Mouse (Mus musculus) forebrain, embryonic 14.5 days (tissue): Measurements from ENCODE around the gene Phkb. TPM values are rescaled to one million over a fixed set of nuclear protein-coding genes. Genes with fewer than 3 reads are reported as not detected.
A peak's percentile ranks its signal among the peaks of the same experiment; 100 is the strongest.

ENCODE experiments used
- ATAC-seq: fragments of 200-750 bp; cut with Nextera tagmentation; 2 replicates; pipeline ENCODE4 v1.8.0; 2017; ENCODE audit warnings: mild to moderate bottlenecking, moderate library complexity
- DNase-seq: peaks from one replicate; pipeline ENCODE4 v3.0.0-alpha.2; 2015; ENCODE audit warnings: low spot score
- H3K27ac ChIP-seq: fragments of 300-500 bp; sonication (generic); 2 replicates; pipeline ENCODE4 v1.5.1; 2014; ENCODE audit warnings: low read depth, mild to moderate bottlenecking, control low read depth, low read length, moderate library complexity
- H3K27me3 ChIP-seq: fragments of 300-500 bp; sonication (generic); replicated peaks from 2 replicates; pipeline ENCODE4 v1.6.1; 2014; ENCODE audit warnings: low read length, control low read depth, mixed read lengths; ENCODE audit not compliant: control insufficient read depth, insufficient read depth
- H3K36me3 ChIP-seq: fragments of 300-500 bp; sonication (generic); 2 replicates; pipeline ENCODE4 v1.6.1; 2014; ENCODE audit warnings: low read length, control low read depth; ENCODE audit not compliant: control insufficient read depth, insufficient read depth
- H3K4me1 ChIP-seq: fragments of 300-500 bp; sonication (generic); 2 replicates; pipeline ENCODE4 v1.6.1; 2014; ENCODE audit warnings: antibody characterized with exemption, low read length, control low read depth; ENCODE audit not compliant: control insufficient read depth, insufficient read depth
- H3K4me2 ChIP-seq: fragments of 300-500 bp; sonication (generic); 2 replicates; pipeline ENCODE4 v1.6.1; 2014; ENCODE audit warnings: mild to moderate bottlenecking, control low read depth, low read length
- H3K4me3 ChIP-seq: fragments of 300-500 bp; sonication (generic); 2 replicates; pipeline ENCODE4 v1.5.1; 2014; ENCODE audit warnings: low read depth, low read length, control low read depth
- H3K9ac ChIP-seq: fragments of 300-500 bp; sonication (generic); 2 replicates; pipeline ENCODE4 v1.6.1; 2014; ENCODE audit warnings: mild to moderate bottlenecking, low read length, control low read depth, moderate library complexity
- H3K9me3 ChIP-seq: fragments of 300-500 bp; sonication (generic); replicated peaks from 2 replicates; pipeline ENCODE4 v1.6.1; 2016; ENCODE audit warnings: low read length, control low read depth, mixed read lengths; ENCODE audit not compliant: control insufficient read depth
- WGBS: fragments of 180-500 bp; shearing (Covaris S2); extraction: QIAGEN DNeasy Blood & Tissue Kit; methylation state at CpG from one replicate; pipeline ENCODE4 v1.1.7; 2014; 5-methylcytosine and 5-hydroxymethylcytosine counted together
- polyA plus RNA-seq: library from polyadenylated mRNA; unstranded; fragments of >200 nt; fragmentation: Nextera tagmentation; extraction: Ambion mirVana; gene quantifications from 2 replicates; pipeline ENCODE4 v1.2.1, GENCODE M21; 2014

Gene Phkb
- polyA plus RNA-seq, 1 experiment from 2014 or later = 34.1 TPM

DNA sequence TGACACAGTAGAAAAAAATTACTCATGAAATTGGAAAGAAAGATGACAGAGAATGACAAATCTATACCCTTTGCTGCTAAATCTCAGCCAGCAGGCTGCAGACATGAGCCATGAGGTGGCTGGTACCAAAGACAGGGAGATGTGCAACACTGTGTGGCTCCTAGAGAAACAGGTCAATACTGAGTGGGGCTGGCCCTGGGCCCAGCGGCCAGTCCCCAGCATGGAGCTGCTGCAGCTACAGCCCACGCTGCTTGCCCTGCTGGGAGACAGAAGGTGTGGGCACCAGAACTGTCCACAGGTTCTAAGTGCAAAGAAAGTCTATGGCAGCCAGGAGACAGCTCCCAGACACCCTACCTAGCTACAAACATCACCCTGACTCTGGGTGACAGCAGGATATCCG is 197.7 kb downstream of the Phkb start:
- no peak for ATAC-seq

DNA sequence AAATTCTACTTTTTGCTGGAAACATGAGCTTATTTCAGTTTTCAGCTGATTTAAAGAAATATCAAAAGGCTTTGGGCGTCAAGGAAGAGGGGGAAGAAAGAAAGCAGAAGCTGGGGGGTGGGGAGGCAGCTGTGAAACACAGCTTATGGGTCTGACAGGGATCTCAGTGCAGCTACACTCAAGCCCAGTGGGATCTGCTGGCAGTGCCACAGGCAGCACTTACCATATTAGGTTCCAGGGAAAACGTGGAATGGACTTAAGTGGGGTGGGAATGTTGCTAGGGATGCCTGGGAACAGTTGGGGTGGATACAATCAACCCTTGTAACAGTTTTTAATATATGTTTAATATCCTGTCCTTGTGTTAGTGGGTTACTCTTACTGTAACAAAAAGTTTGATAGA is 201.3 kb downstream of the Phkb start:
- ATAC-seq = no peak
- no peak overlapping the region for H3K4me3 ChIP-seq
- 25% methylated on average over 2 of the region's 2 CpGs for WGBS
- 0 out of 2 replicates have a peak, but pooled peaks cover 4% of the 10 kb centered on the region for H3K36me3 ChIP-seq
- no peak overlapping the region for H3K27ac ChIP-seq
- H3K9ac ChIP-seq = no peak overlapping the region
- H3K4me2 ChIP-seq = no peak overlapping the region
- no peaks in the 10 kb centered on the region for H3K9me3 ChIP-seq
- peak; percentile 48 for DNase-seq
- no peaks in the 10 kb centered on the region for H3K27me3 ChIP-seq
- 0 out of 2 replicates have a peak, but pooled peaks cover 3% of the 10 kb centered on the region for H3K4me1 ChIP-seq

More for the DNA sequence above, 197.7 kb downstream of the Phkb start:
- Histone ChIP-seq H3K9ac (no peak overlapping the region), H3K4me2 (no peak overlapping the region), H3K4me1 (0 out of 2 replicates have a peak, but pooled peaks cover 3% of the 10 kb centered on the region), H3K36me3 (0 out of 2 replicates have a peak, but pooled peaks cover 5% of the 10 kb centered on the region), H3K27ac (no peak overlapping the region), H3K4me3 (no peak overlapping the region), H3K9me3 (no peaks in the 10 kb centered on the region), H3K27me3 (no peaks in the 10 kb centered on the region)
- DNase-seq = no peak
- WGBS = 80% methylated on average over 3 of the region's 3 CpGs

DNA sequence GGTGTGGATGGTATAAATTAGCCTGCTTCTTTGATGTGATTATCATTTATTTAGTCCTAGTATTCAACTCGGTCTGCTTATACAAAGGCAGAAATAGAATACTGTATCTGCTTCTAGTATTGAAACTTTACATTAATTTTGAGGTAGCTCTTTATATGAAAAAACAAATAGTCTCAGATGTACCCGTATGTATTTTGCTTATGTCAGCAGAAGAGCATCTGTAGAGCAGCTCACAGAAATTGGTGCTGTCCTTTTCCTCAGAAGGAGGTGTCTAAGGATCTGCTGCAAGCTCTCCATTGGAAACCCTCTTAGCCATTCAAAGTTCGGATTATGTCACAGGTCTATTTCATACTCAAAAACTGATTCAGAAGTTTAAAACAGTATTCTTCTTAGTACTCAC is 210.1 kb downstream of the Phkb start:
- Histone ChIP-seq H3K9me3 (no peaks in the 10 kb centered on the region), H3K4me2 (no peak overlapping the region), H3K27ac (no peak overlapping the region), H3K36me3 (no peaks in the 10 kb centered on the region), H3K27me3 (no peaks in the 10 kb centered on the region), H3K9ac (no peak overlapping the region), H3K4me3 (no peak overlapping the region), H3K4me1 (no peaks in the 10 kb centered on the region)
- 89% methylated on average over 3 of the region's 3 CpGs for WGBS
- ATAC-seq (no peak), DNase-seq (no peak)

DNA sequence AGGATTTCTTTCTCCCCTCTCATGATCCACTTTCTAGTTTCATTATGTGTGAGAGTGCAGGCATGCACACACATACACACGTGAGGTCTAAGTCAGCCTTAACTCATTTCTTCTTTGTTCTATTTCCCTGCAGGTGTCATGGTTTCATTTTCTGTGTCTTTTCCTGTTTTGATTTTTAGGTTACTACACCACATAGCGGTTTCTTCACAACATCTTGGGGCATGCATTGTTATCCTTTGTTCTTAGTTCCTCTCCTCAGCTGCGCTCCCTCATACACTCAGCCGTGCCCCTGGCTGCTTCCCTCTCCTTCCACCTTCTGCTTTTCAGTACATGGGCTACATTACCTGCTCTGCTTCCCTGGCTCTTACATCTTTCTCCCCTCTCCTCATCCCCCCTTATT is 211.2 kb downstream of the Phkb start:
- Histone ChIP-seq H3K27me3 (no peaks in the 10 kb centered on the region), H3K4me2 (no peak overlapping the region), H3K4me3 (no peak overlapping the region), H3K9ac (no peak overlapping the region), H3K27ac (no peak overlapping the region), H3K9me3 (no peaks in the 10 kb centered on the region), H3K4me1 (no peaks in the 10 kb centered on the region), H3K36me3 (no peaks in the 10 kb centered on the region)
- no peak for DNase-seq
- ATAC-seq = no peak
- 85% methylated on average over 4 of the region's 4 CpGs for WGBS

DNA sequence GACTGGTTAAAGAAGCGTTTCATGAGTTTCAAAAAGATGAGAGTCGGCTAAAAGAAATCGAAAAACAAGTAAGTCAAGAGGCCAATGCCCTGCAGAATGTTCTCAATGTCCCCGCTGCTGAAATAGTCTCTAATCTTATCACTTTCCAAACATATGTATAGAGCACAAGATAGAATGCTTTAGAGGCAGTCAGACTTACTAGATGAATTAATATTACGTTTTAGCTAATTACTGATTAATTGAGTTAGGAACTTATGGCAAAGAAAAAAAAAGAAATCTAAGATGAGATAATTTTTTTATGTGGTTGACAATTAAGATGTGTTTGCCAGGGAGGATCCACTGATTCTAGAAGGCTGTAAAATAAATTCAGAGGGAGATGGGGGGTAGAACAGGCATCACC is 217.9 kb downstream of the Phkb start:
- 92% methylated on average over 5 of the region's 5 CpGs for whole genome bisulfite sequencing

DNA sequence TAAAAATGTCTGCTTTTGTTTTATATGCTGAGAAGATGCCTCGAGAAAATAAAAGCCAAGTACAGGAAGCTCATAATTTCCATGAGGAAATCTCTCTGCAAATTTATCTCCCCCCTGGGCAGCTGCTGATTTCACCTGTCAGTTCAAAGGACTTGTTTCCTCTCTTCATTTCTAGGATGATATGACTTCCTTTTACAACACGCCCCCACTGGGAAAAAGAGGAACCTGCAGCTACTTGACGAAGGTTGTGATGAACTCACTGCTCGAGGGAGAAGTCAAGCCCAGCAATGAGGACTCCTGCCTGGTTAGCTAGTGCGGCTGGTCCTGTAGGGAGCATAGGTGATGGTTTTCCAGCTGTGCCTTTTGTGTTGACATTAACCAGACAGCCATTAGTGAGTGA is 218.4 kb downstream of the Phkb start:
- H3K4me2 ChIP-seq = no peak overlapping the region
- H3K27ac ChIP-seq = no peak overlapping the region
- no peaks in the 10 kb centered on the region for H3K27me3 ChIP-seq
- H3K9ac ChIP-seq = no peak overlapping the region
- no peak overlapping the region for H3K4me3 ChIP-seq
- no peak for DNase-seq
- WGBS = 82% methylated on average over 5 of the region's 5 CpGs
- 0 out of 2 replicates have a peak, but pooled peaks cover 6% of the 10 kb centered on the region for H3K36me3 ChIP-seq
- ATAC-seq = no peak
- no peaks in the 10 kb centered on the region for H3K4me1 ChIP-seq
- H3K9me3 ChIP-seq = no peaks in the 10 kb centered on the region

More for the DNA sequence above, 217.9 kb downstream of the Phkb start:
- H3K4me1 ChIP-seq = no peaks in the 10 kb centered on the region
- no peaks in the 10 kb centered on the region for H3K27me3 ChIP-seq
- no peak overlapping the region for H3K27ac ChIP-seq
- ATAC-seq (no peak), DNase-seq (no peak)
- 0 out of 2 replicates have a peak, but pooled peaks cover 6% of the 10 kb centered on the region for H3K36me3 ChIP-seq
- no peak overlapping the region for H3K4me3 ChIP-seq
- no peak overlapping the region for H3K4me2 ChIP-seq
- no peak overlapping the region for H3K9ac ChIP-seq
- no peaks in the 10 kb centered on the region for H3K9me3 ChIP-seq

DNA sequence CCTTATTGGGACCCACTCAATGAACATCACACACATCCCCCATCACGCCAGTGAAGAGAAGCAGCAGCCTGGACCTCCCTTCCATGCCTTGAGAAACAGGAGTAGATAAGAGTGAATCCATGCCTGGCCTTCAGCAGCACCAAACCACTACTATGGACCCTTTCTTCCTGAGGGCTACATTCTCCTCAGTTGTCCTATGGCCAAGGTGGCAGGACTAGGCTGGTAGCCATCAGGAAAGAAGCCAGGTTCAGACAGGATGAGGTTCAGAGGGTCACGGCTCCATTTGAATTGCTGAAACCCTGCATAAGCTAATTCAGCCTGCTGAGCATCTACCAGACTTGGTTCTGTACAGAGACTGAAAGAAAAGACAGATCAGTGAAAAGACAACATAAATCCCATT is 222.7 kb downstream of the Phkb start:
- Histone ChIP-seq H3K4me1 (no peaks in the 10 kb centered on the region), H3K4me2 (no peak overlapping the region), H3K4me3 (no peak overlapping the region), H3K36me3 (no peaks in the 10 kb centered on the region), H3K27ac (no peak overlapping the region), H3K9ac (no peak overlapping the region), H3K9me3 (no peaks in the 10 kb centered on the region), H3K27me3 (no peaks in the 10 kb centered on the region)
- 89% methylated on average over 2 of the region's 2 CpGs for WGBS
- DNase-seq (no peak), ATAC-seq (no peak)

DNA sequence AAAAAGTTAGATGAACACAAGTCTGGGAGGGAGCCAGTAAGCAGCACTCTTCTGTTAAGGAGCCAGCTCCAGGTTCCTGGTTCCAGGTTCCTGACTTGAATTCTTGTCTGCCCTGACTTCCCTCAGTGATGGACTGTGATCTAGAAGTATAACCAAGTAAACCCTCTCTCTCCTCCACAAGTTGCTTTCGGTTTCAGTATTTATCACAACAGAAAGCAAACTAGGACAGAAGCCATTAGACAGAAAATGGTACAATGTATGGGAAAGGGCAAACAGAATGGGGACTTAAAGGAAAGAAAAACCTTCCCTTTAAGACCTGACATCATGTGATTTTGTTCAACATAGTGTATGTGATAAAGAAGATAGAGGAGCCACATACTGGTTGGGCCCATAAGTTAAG is 238.7 kb downstream of the Phkb start:
- Histone ChIP-seq H3K27me3 (no peaks in the 10 kb centered on the region), H3K4me2 (no peak overlapping the region), H3K9ac (no peak overlapping the region), H3K9me3 (no peaks in the 10 kb centered on the region), H3K36me3 (no peaks in the 10 kb centered on the region), H3K27ac (no peak overlapping the region), H3K4me3 (no peak overlapping the region), H3K4me1 (0 out of 2 replicates have a peak, but pooled peaks cover 2% of the 10 kb centered on the region)
- DNase-seq (no peak), ATAC-seq (no peak)
- WGBS = 92% methylated on average over 1 of the region's 1 CpGs

DNA sequence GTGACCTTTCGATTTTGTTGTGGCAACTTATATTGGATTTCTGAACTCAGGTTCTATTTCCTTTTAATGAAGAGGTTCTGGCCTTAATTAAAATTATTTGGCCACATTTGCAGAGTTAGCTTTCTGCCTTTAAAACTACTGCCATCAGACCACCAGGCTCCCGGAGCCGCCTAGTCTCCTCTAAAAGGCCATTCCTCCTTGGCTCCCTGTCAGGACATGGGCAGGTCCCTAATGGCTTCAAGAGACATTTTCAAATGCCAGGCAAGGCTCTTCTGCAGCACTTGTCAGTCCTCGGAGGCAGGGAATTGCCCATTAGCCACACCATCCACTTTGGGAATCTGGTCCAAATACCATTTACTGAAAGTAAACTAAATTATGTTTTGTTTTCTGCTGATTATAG is 242.6 kb downstream of the Phkb start:
- Histone ChIP-seq H3K4me3 (no peak overlapping the region), H3K4me1 (0 out of 2 replicates have a peak, but pooled peaks cover 2% of the 10 kb centered on the region), H3K9ac (no peak overlapping the region), H3K9me3 (no peaks in the 10 kb centered on the region), H3K27me3 (no peaks in the 10 kb centered on the region), H3K36me3 (no peaks in the 10 kb centered on the region), H3K27ac (peak overlapping the region; percentile 18; the same call in 1 of the 2 replicates), H3K4me2 (no peak overlapping the region)
- DNase-seq (no peak), ATAC-seq (no peak)
- 78% methylated on average over 4 of the region's 4 CpGs for WGBS
